Mouse (Mus musculus) NIH3T3 (cell line): ENCODE measurements around the gene Sgms1.

Source experiments
- DNase-seq: peaks from one replicate; pipeline ENCODE4 v3.0.0-alpha.2; 2012; ENCODE audit warnings: low read depth

Sgms1 gene

GRCm38 (mm10) chr19:32292782-32293776 lies 96.4 kb downstream of the Sgms1 start:
- peak; percentile 27 for DNase-seq

- DNase-seq, result peak; percentile 80
Measured at GRCm38 (mm10) chr19:32292067-32292739, 97.3 kb downstream of the Sgms1 start.

GRCm38 (mm10) chr19:32291130-32291529 lies 98.4 kb downstream of the Sgms1 start:
- no peak for DNase-seq

GRCm38 (mm10) chr19:32288895-32289294 lies 100.6 kb downstream of the Sgms1 start:
- no peak for DNase-seq

- DNase-seq, result no peak
Measured at GRCm38 (mm10) chr19:32287839-32288238, 101.7 kb downstream of the Sgms1 start.

GRCm38 (mm10) chr19:32285455-32285831 lies 104.1 kb downstream of the Sgms1 start:
- peak; percentile 41 for DNase-seq

- DNase-seq, result no peak
Measured at GRCm38 (mm10) chr19:32284681-32285454, 104.6 kb downstream of the Sgms1 start.

GRCm38 (mm10) chr19:32281917-32282316 lies 107.6 kb downstream of the Sgms1 start:
- DNase-seq, result no peak

- DNase-seq, result no peak
Measured at GRCm38 (mm10) chr19:32280380-32280779, 109.1 kb downstream of the Sgms1 start.

GRCm38 (mm10) chr19:32279400-32279799 lies 110.1 kb downstream of the Sgms1 start:
- no peak for DNase-seq

GRCm38 (mm10) chr19:32277869-32278268 lies 111.6 kb downstream of the Sgms1 start:
- DNase-seq, result no peak

- no peak for DNase-seq
Measured at GRCm38 (mm10) chr19:32277287-32277686, 112.2 kb downstream of the Sgms1 start.

- no peak for DNase-seq
Measured at GRCm38 (mm10) chr19:32276817-32277216, 112.7 kb downstream of the Sgms1 start.

- DNase-seq, result no peak
Measured at GRCm38 (mm10) chr19:32276263-32276662, 113.3 kb downstream of the Sgms1 start.

GRCm38 (mm10) chr19:32275068-32275925 lies 114.2 kb downstream of the Sgms1 start:
- no peak for DNase-seq

- no peak for DNase-seq
Measured at GRCm38 (mm10) chr19:32274145-32274544, 115.4 kb downstream of the Sgms1 start.

GRCm38 (mm10) chr19:32273714-32274113 lies 115.8 kb downstream of the Sgms1 start:
- DNase-seq, result no peak

- DNase-seq, result peak; percentile 64
Measured at GRCm38 (mm10) chr19:32272475-32273260, 116.8 kb downstream of the Sgms1 start.

- DNase-seq, result no peak
Measured at GRCm38 (mm10) chr19:32271455-32272200, 117.9 kb downstream of the Sgms1 start.

- DNase-seq, result no peak
Measured at GRCm38 (mm10) chr19:32269844-32270176, 119.7 kb downstream of the Sgms1 start.
